Mouse (Mus musculus) MEL (cell line): ENCODE measurements around the gene Brd3os. TPM values are rescaled to one million over a fixed set of nuclear protein-coding genes. Genes with fewer than 3 reads are reported as not detected.

Experiments
- DNase-seq: peaks from one replicate; pipeline ENCODE4 v3.0.0; 2011; ENCODE audit warnings: low read depth, low spot score
- H3K27ac ChIP-seq: 2 replicates; pipeline ENCODE4 v1.5.1; 2012; ENCODE audit warnings: low read depth, mild to moderate bottlenecking, control low read depth, low read length, moderate library complexity; ENCODE audit not compliant: control insufficient read depth
- H3K27me3 ChIP-seq, 2 experiments: fragments of 150-350 bp in 1 of 2; sonication (generic) in 1 of 2; 2 replicates each; pipeline ENCODE4 v1.6.1; 2012; ENCODE audit warnings: low read length in 2 of 2, mild to moderate bottlenecking in 2 of 2, improper control_type of control experiment in 1 of 2, moderate library complexity in 1 of 2; ENCODE audit not compliant: insufficient read depth in 2 of 2, control insufficient read depth in 1 of 2
- H3K36me3 ChIP-seq, 2 experiments: 2 replicates each; pipeline ENCODE4 v1.6.1; 2012 to 2014; ENCODE audit warnings: low read length in 2 of 2, improper control_type of control experiment in 1 of 2, inconsistent platforms in 1 of 2, mild to moderate bottlenecking in 1 of 2; ENCODE audit not compliant: insufficient read depth in 2 of 2, control insufficient read depth in 1 of 2
- H3K4me1 ChIP-seq, 2 experiments: fragments of 150-350 bp in 1 of 2; sonication (generic) in 1 of 2; 2 replicates each; pipeline ENCODE4 v1.6.1; 2012; ENCODE audit warnings: low read length in 2 of 2, improper control_type of control experiment in 1 of 2, mild to moderate bottlenecking in 1 of 2; ENCODE audit not compliant: insufficient read depth in 2 of 2, control insufficient read depth in 1 of 2
- H3K4me3 ChIP-seq, 2 experiments: fragments of 150-350 bp in 1 of 2; sonication (generic) in 1 of 2; 2 replicates each; pipeline ENCODE4 v1.5.1; 2012; ENCODE audit warnings: low read depth in 2 of 2, low read length in 2 of 2, mild to moderate bottlenecking in 2 of 2, moderate library complexity in 2 of 2, control low read depth in 1 of 2, improper control_type of control experiment in 1 of 2; ENCODE audit not compliant: control insufficient read depth in 1 of 2, insufficient read depth in 1 of 2
- H3K79me2 ChIP-seq: 2 replicates; pipeline ENCODE4 v1.6.1; 2012; ENCODE audit warnings: mild to moderate bottlenecking, low read length, moderate library complexity; ENCODE audit not compliant: control insufficient read depth, poor library complexity, insufficient read depth
- H3K9ac ChIP-seq: 2 replicates; pipeline ENCODE4 v1.6.1; 2012; ENCODE audit warnings: low read depth, mild to moderate bottlenecking, control low read depth, low read length, moderate library complexity; ENCODE audit not compliant: control insufficient read depth, poor library complexity, severe bottlenecking
- H3K9me3 ChIP-seq: fragments of 150-350 bp; sonication (generic); replicated peaks from 2 replicates; pipeline ENCODE4 v1.6.1; 2012; ENCODE audit warnings: mild to moderate bottlenecking, low read length, improper control_type of control experiment, moderate library complexity; ENCODE audit not compliant: insufficient read depth
- BHLHE40 ChIP-seq: IDR thresholded peaks from 2 replicates; pipeline ENCODE4 v1.6.1; 2012; ENCODE audit warnings: low read depth, mild to moderate bottlenecking, inconsistent platforms, low read length, improper control_type of control experiment, borderline replicate concordance
- CHD1 ChIP-seq: IDR thresholded peaks from 2 replicates; pipeline ENCODE4 v1.6.1; 2012; ENCODE audit warnings: low read depth, mild to moderate bottlenecking, inconsistent platforms, low read length, improper control_type of control experiment
- CTCF ChIP-seq, 3 experiments: IDR thresholded peaks in 2 of 3; conservative IDR thresholded peaks in 1 of 3; 2 replicates each; pipeline ENCODE4 v1.5.1; 2011 to 2012; ENCODE audit warnings: low read length in 3 of 3, low read depth in 2 of 3, mild to moderate bottlenecking in 2 of 3, improper control_type of control experiment in 1 of 3, inconsistent platforms in 1 of 3, mixed read lengths in 1 of 3, moderate library complexity in 1 of 3; ENCODE audit not compliant: control insufficient read depth in 1 of 3, insufficient read depth in 1 of 3, poor library complexity in 1 of 3, severe bottlenecking in 1 of 3
- E2F4 ChIP-seq: IDR thresholded peaks from 2 replicates; pipeline ENCODE4 v1.6.1; 2011; ENCODE audit warnings: low read depth, low read length, improper control_type of control experiment, borderline replicate concordance
- ELF1 ChIP-seq: IDR thresholded peaks from 2 replicates; pipeline ENCODE4 v1.6.1; 2014; ENCODE audit warnings: low read depth, mild to moderate bottlenecking, inconsistent platforms, low read length, improper control_type of control experiment, moderate library complexity
- GABPA ChIP-seq: IDR thresholded peaks from 2 replicates; pipeline ENCODE4 v1.6.1; 2012; ENCODE audit warnings: low read depth, mild to moderate bottlenecking, inconsistent platforms, low read length, improper control_type of control experiment, moderate library complexity
- JUND ChIP-seq: IDR thresholded peaks from 2 replicates; pipeline ENCODE4 v1.6.1; 2011; ENCODE audit warnings: low read depth, mild to moderate bottlenecking, improper control_type of control experiment, low read length
- KAT2A ChIP-seq: conservative IDR thresholded peaks from 2 replicates; pipeline ENCODE4 v1.6.1; 2012; ENCODE audit warnings: low read depth, low read length, improper control_type of control experiment, inconsistent platforms
- MAFK ChIP-seq: IDR thresholded peaks from 2 replicates; pipeline ENCODE4 v1.6.1; 2011; ENCODE audit warnings: low read depth, mild to moderate bottlenecking, low read length, improper control_type of control experiment, borderline replicate concordance
- MAX ChIP-seq: IDR thresholded peaks from 2 replicates; pipeline ENCODE4 v1.6.1; 2011; ENCODE audit warnings: low read length, improper control_type of control experiment
- NELFE ChIP-seq: IDR thresholded peaks from 2 replicates; pipeline ENCODE4 v1.6.1; 2011; ENCODE audit warnings: low read depth, low read length, improper control_type of control experiment
- POLR2A ChIP-seq, 2 experiments: IDR thresholded peaks; 2 replicates each; pipeline ENCODE4 v1.6.1; 2011 to 2012; ENCODE audit warnings: low read length in 2 of 2, mild to moderate bottlenecking in 2 of 2, control low read depth in 1 of 2, improper control_type of control experiment in 1 of 2, low read depth in 1 of 2, moderate library complexity in 1 of 2; ENCODE audit not compliant: control insufficient read depth in 1 of 2, insufficient read depth in 1 of 2, poor library complexity in 1 of 2
- POLR2AphosphoS2 ChIP-seq: IDR thresholded peaks from 2 replicates; pipeline ENCODE4 v1.6.1; 2011; ENCODE audit warnings: low read length, improper control_type of control experiment
- POLR2AphosphoS5 ChIP-seq: IDR thresholded peaks from 2 replicates; pipeline ENCODE4 v1.6.1; 2012; ENCODE audit warnings: low read depth, borderline replicate concordance, mild to moderate bottlenecking, inconsistent platforms, low read length, moderate library complexity, mixed read lengths
- RAD21 ChIP-seq: IDR thresholded peaks from 2 replicates; pipeline ENCODE4 v1.6.1; 2011; ENCODE audit warnings: mild to moderate bottlenecking, low read depth, low read length, improper control_type of control experiment
- TAL1 ChIP-seq: IDR thresholded peaks from 2 replicates; pipeline ENCODE4 v1.6.1; 2012; ENCODE audit warnings: mild to moderate bottlenecking, inconsistent platforms, low read length, moderate library complexity, mixed read lengths
- TBP ChIP-seq: IDR thresholded peaks from 2 replicates; pipeline ENCODE4 v1.8.0; 2011; ENCODE audit warnings: low read depth, low read length, improper control_type of control experiment
- TCF12 ChIP-seq: IDR thresholded peaks from 2 replicates; pipeline ENCODE4 v1.6.1; 2014; ENCODE audit warnings: low read depth, mild to moderate bottlenecking, inconsistent platforms, low read length, improper control_type of control experiment, moderate library complexity
- UBTF ChIP-seq: IDR thresholded peaks from 2 replicates; pipeline ENCODE4 v1.6.1; 2012; ENCODE audit warnings: low read depth, mild to moderate bottlenecking, inconsistent platforms, low read length, improper control_type of control experiment, moderate library complexity, borderline replicate concordance; ENCODE audit not compliant: insufficient read depth
- USF1 ChIP-seq: IDR thresholded peaks from 2 replicates; pipeline ENCODE4 v1.6.1; 2014; ENCODE audit warnings: low read depth, mild to moderate bottlenecking, inconsistent platforms, low read length, improper control_type of control experiment, moderate library complexity
- polyA plus RNA-seq, 2 experiments: library from polyadenylated mRNA; stranded (reverse) in 1 of 2; unstranded in 1 of 2; fragments of >175 nt in 1 of 2; fragments of >200 nt in 1 of 2; gene quantifications; 2 replicates each; pipeline versions ENCODE4 v1.2.1 to v1.2.4; 2012; ENCODE audit warnings: low replicate concordance in 2 of 2, low read depth in 1 of 2; ENCODE audit not compliant: insufficient read length in 2 of 2, insufficient read depth in 1 of 2, missing spikeins in 1 of 2
- total RNA-seq: library from RNA; depleted of rRNA; stranded (reverse); fragments of 300-350 nt; gene quantifications from 2 replicates; pipeline ENCODE4 v1.2.3, GENCODE M21; 2012

Gene Brd3os
- total and polyA plus RNA-seq, 3 experiments = 0.31 to 2.9 TPM; not detected in 1

DNA sequence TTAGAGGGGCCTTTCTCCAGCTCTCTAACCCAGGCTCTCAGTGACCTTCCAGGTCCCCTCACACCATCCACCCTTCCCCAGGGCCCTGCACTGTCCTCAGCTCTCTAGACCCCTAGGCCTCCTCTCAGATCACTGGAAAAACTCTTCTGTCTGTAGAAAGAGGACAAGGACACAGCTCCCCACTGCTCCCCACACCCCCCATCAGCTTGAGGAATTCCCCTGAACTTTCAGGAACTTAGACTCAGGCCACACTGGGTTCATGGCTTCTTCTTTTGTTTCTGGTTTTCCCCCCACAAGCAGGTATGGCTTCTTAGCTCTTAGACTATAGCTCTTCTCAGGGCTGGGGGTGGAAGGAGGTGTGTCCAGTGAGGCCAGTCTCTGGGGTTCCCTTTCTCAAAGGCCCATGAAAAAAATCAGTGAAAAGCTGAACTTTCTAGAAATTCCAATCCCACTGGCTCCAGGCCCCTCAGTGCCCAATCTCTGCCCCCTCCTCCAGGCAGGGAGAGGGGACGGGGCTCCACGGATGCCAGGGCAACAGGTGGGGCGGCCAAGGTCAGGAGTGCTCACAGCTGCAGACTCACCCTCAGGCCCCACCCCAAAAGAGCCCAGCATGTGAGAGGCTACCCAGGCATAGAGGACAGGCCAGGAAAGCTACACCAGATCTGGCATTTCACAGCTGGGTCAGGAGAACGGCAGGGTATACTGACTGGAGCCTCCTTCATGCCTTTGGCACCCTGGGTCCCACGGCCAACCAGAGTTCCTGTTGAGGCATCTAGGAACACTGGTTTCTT lies 36.8 kb upstream of the Brd3os start:
- H3K4me1 ChIP-seq = no peaks in the 10 kb centered on the region
- TF ChIP-seq GABPA (no peak), TAL1 (no peak), POLR2AphosphoS5 (no peak), E2F4 (no peak), MAFK (no peak), TCF12 (no peak), ELF1 (no peak), RAD21 (no peak), BHLHE40 (no peak), UBTF (no peak), NELFE (no peak)
- no peaks in the 10 kb centered on the region for H3K9me3 ChIP-seq
- H3K4me3 ChIP-seq = no peak overlapping the region
- DNase-seq = no peak
- H3K79me2 ChIP-seq = no peaks in the 10 kb centered on the region
- H3K27ac ChIP-seq = no peak overlapping the region
- H3K9ac ChIP-seq = no peak overlapping the region
- H3K27me3 ChIP-seq = no peaks in the 10 kb centered on the region
- no peaks in the 10 kb centered on the region for H3K36me3 ChIP-seq

DNA sequence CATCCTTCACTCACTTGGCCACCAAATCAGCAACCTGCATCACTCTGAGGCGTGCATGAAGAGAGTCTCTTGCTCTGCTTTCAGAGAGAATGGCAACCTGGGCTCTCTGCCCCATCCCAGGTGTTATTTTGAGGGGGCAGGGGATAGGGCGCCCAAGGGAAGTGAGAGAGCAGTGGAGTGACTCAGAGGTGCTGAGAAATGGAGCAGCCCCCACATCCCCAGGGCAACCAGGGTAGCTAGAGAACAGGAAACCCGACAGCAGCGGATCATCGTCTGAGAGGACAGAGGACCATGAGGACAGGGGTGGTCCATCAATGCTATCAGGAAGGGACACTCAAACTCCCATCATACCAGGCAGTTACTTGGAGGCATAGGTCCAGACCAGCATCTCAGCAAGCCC lies 35.2 kb upstream of the Brd3os start:
- no peaks in the 10 kb centered on the region for H3K79me2 ChIP-seq
- no peaks in the 10 kb centered on the region for H3K27me3 ChIP-seq
- no peaks in the 10 kb centered on the region for H3K9me3 ChIP-seq
- peaks cover 0 to 2% of the 10 kb centered on the region in 2 experiments; a peak in 2 of 4 replicates for H3K4me1 ChIP-seq
- no peaks in the 10 kb centered on the region for H3K36me3 ChIP-seq
- H3K27ac ChIP-seq = no peak overlapping the region
- H3K9ac ChIP-seq = no peak overlapping the region
- no peak for DNase-seq
- H3K4me3 ChIP-seq = no peak overlapping the region
- TF ChIP-seq USF1 (no peak), BHLHE40 (no peak), CTCF (IDR thresholded peaks at IDR 0.05 in 2 of 3, conservative IDR thresholded peaks at IDR 0.05 in 1 of 3; ENCODE audit: control insufficient read depth in 1 of 3, insufficient read depth in 1 of 3, low read depth in 2 of 3, low read length in 3 of 3, poor library complexity in 1 of 3, severe bottlenecking in 1 of 3) (no peak), JUND (no peak), MAFK (no peak), KAT2A (no peak), MAX (no peak), TAL1 (no peak), POLR2A (IDR thresholded peaks at IDR 0.05; ENCODE audit: control insufficient read depth in 1 of 2, insufficient read depth in 1 of 2, low read depth in 1 of 2, low read length in 2 of 2, poor library complexity in 1 of 2) (no peak), TBP (no peak), POLR2AphosphoS2 (no peak), CHD1 (no peak)
